Mouse (Mus musculus) heart, embryonic 10.5 days (tissue): ENCODE results near the gene Ap3m1. TPM values are rescaled to one million over a fixed set of nuclear protein-coding genes. Genes with fewer than 3 reads are reported as not detected.
"Not testable (repeated sequence)": the region's sequence is repeated elsewhere in the genome, so short reads cannot be mapped to it uniquely, and the experiment has no call there.

Experiments used
- DNase-seq: peaks from one replicate; pipeline ENCODE4 v3.0.0-alpha.2; 2017; ENCODE audit warnings: low spot score
- H3K27ac ChIP-seq: fragments of 300-500 bp; sonication (generic); 2 replicates; pipeline ENCODE4 v1.5.1; 2016; ENCODE audit warnings: mild to moderate bottlenecking
- H3K27me3 ChIP-seq: fragments of 300-500 bp; sonication (generic); 2 replicates; pipeline ENCODE4 v1.6.1; 2016; ENCODE audit warnings: mild to moderate bottlenecking; ENCODE audit not compliant: poor library complexity, insufficient read depth, severe bottlenecking
- H3K36me3 ChIP-seq: fragments of 300-500 bp; sonication (generic); 2 replicates; pipeline ENCODE4 v1.6.1; 2016; ENCODE audit warnings: mild to moderate bottlenecking, moderate library complexity
- H3K4me1 ChIP-seq: fragments of 300-500 bp; sonication (generic); 2 replicates; pipeline ENCODE4 v1.6.1; 2016; ENCODE audit warnings: mild to moderate bottlenecking
- H3K4me3 ChIP-seq: fragments of 300-500 bp; sonication (generic); 2 replicates; pipeline ENCODE4 v1.5.1; 2016; ENCODE audit warnings: mild to moderate bottlenecking, moderate library complexity
- H3K9me3 ChIP-seq: fragments of 300-500 bp; sonication (generic); 2 replicates; pipeline ENCODE4 v1.6.1; 2016; ENCODE audit warnings: mild to moderate bottlenecking, moderate library complexity
- WGBS: fragments of 180-500 bp; shearing (Covaris S2); methylation state at CpG from one replicate; pipeline ENCODE4 v1.1.7; 2016; 5-methylcytosine and 5-hydroxymethylcytosine counted together
- polyA plus RNA-seq: library from polyadenylated mRNA; unstranded; fragments of >200 nt; fragmentation: Nextera tagmentation; extraction: Ambion mirVana; gene quantifications from 2 replicates; pipeline ENCODE4 v1.2.1, GENCODE M21; 2016

Gene Ap3m1
- polyA plus RNA-seq = 82.2 and 89.2 TPM in 2 replicates

DNA sequence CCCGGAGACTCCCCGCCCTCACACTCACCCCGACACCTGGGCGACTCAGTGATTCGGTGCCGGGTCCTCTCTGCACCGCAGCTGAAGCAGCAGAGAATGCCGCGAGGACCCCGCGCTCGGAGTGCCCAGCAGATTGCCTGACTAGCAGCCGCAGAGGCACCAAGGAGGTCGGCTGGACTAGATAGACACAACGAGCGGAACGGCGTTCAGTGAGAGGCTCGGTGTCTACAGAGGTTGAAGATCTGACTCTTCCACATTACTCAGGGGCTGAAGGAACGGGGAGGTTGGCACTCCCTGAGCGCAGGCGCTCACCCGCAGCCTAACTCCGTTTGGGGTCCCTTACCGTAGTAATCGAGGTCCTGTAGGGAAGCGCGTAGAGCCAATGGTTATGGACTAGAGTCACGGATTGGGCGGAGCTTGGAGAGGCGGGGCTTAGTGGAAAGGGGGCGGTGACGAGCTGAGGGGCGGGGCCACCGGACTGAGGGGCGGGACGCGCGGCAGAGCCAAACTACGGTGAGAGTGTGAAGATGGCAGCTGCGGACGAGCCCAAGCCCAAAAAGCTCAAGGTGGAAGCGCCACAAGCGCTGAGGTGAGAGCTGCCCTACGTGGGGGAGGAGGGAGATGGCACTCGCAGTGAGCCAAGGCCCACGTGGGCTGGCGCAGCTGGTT lies at the start of gene Ap3m1, which contains the start of gene Adk:
Gene Ap3m1, minus strand, starts transcription at position 397 of the 669 bp plus-strand sequence.
Gene Adk, plus strand, starts transcription at position 463 of the 669 bp plus-strand sequence.
- WGBS = under 1% methylated on average over 48 of the region's 48 CpGs

GRCm38 (mm10) chr14:21101562-21101961 lies 49.3 kb upstream of the Ap3m1 start:
- peaks cover 41% of the 10 kb centered on the region for H3K4me1 ChIP-seq
- DNase-seq = no peak
- H3K27ac ChIP-seq = peak overlapping the region; percentile 3; the same call in 1 of the 2 replicates
- no peaks in the 10 kb centered on the region for H3K36me3 ChIP-seq
- H3K9me3 ChIP-seq = no peaks in the 10 kb centered on the region
- no peaks in the 10 kb centered on the region for H3K27me3 ChIP-seq
- WGBS = 35% methylated on average over 7 of the region's 7 CpGs
- no peak overlapping the region for H3K4me3 ChIP-seq

More for the DNA sequence above, at the start of gene Ap3m1, which contains the start of gene Adk:
- Histone ChIP-seq H3K36me3 (0 out of 2 replicates have a peak, but pooled peaks cover 9% of the 10 kb centered on the region), H3K9me3 (no peaks in the 10 kb centered on the region), H3K4me3 (peak within 1 kb of the TSS; percentile 90), H3K4me1 (peaks cover 25% of the 10 kb centered on the region), H3K27me3 (no peaks in the 10 kb centered on the region), H3K27ac (peak within 1 kb of the TSS; percentile 97)
- DNase-seq = peak; percentile 98

DNA sequence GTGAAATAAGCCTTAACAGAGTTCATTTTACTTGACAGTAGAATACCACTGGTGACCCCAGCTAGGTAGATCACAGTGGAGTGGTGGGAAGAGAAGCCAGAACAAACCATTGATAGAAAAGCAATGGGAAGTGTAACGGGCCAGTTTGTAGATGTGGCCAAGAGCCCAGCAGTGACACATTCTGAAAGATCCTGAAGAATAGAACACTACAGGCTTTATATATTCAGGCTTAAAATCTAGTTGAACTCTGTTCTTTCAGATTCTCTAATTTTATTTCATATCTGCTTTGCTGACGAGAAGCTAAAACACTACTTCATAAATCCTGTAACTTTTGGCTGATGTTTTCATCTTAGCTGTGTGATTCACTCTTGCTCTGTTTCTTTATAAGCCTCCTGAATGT lies 48.6 kb upstream of the Ap3m1 start:
- Histone ChIP-seq H3K4me3 (no peak overlapping the region), H3K9me3 (no peaks in the 10 kb centered on the region), H3K27me3 (no peaks in the 10 kb centered on the region), H3K4me1 (peaks cover 41% of the 10 kb centered on the region), H3K36me3 (no peaks in the 10 kb centered on the region), H3K27ac (no peak overlapping the region)
- 86% methylated on average over 2 of the region's 2 CpGs for WGBS
- no peak for DNase-seq

GRCm38 (mm10) chr14:21099371-21099770 lies 47.1 kb upstream of the Ap3m1 start:
- Histone ChIP-seq H3K36me3 (no peaks in the 10 kb centered on the region), H3K27me3 (no peaks in the 10 kb centered on the region), H3K27ac (no peak overlapping the region), H3K9me3 (no peaks in the 10 kb centered on the region), H3K4me1 (peaks cover 50% of the 10 kb centered on the region), H3K4me3 (no peak overlapping the region)
- WGBS = 74% methylated on average over 7 of the region's 7 CpGs
- no peak for DNase-seq

DNA sequence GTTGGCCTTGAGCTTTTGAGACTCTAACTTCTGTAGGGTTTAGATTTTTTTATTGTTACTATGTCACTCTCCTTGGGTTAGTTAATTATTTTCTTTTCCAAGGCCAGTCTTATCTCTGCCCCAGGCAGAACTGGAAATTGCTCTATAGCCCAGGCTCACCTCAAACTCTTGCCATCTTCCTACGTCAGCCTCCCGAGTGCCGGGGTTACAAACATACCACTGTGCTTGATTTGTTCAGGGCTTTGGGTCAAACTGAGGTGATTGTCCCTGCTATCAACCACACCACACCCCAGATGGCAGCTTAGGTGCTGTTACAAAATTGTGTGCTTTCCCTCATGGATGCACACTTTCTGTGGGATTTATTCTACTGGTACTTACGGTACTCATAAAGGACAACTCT lies 44.4 kb upstream of the Ap3m1 start:
- Histone ChIP-seq H3K4me3 (no peak overlapping the region), H3K9me3 (no peaks in the 10 kb centered on the region), H3K27me3 (no peaks in the 10 kb centered on the region), H3K27ac (no peak overlapping the region), H3K36me3 (peaks cover 18% of the 10 kb centered on the region), H3K4me1 (peaks cover 41% of the 10 kb centered on the region)
- DNase-seq = no peak
- 77% methylated on average over 4 of the region's 4 CpGs for WGBS

DNA sequence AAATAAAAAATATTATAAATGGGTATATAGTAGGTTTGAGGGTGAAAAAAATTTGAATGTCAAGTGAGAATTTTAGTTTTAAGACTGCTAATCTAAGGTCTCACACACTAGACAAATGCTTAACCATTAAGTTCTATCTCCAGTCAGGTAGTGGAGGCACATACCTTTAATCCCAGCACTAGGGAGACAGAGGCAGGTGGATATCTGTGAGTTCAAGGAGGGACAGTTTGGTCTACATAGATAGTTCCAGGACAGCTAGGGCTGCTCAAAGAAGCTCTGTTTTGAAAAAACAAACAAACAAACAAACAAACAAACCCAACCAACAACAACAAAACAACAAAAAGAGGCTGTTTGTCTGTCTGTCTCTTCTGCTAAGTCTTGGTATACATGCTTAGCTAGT lies 44.0 kb upstream of the Ap3m1 start:
- Histone ChIP-seq H3K36me3 (peaks cover 21% of the 10 kb centered on the region), H3K4me1 (peaks cover 37% of the 10 kb centered on the region), H3K4me3 (no peak overlapping the region), H3K9me3 (no peaks in the 10 kb centered on the region), H3K27me3 (no peaks in the 10 kb centered on the region), H3K27ac (no peak overlapping the region)
- DNase-seq = no peak

GRCm38 (mm10) chr14:21094161-21094560 lies 41.9 kb upstream of the Ap3m1 start:
- not testable (repeated sequence) for H3K27me3 ChIP-seq, DNase-seq, H3K9me3 ChIP-seq, H3K4me3 ChIP-seq, H3K27ac ChIP-seq
- Histone ChIP-seq H3K4me1 (peaks cover 27% of the 10 kb centered on the region), H3K36me3 (peaks cover 23% of the 10 kb centered on the region)

GRCm38 (mm10) chr14:21090930-21091486 lies 38.7 kb upstream of the Ap3m1 start:
- 94% methylated on average over 3 of the region's 3 CpGs for WGBS
- no peak for DNase-seq
- H3K4me3 ChIP-seq = no peak overlapping the region
- peaks cover 23% of the 10 kb centered on the region for H3K36me3 ChIP-seq
- H3K4me1 ChIP-seq = peaks cover 49% of the 10 kb centered on the region
- no peak overlapping the region for H3K27ac ChIP-seq
- no peaks in the 10 kb centered on the region for H3K9me3 ChIP-seq
- no peaks in the 10 kb centered on the region for H3K27me3 ChIP-seq

GRCm38 (mm10) chr14:21090400-21090799 lies 38.1 kb upstream of the Ap3m1 start:
- WGBS = 80% methylated on average over 3 of the region's 3 CpGs
- DNase-seq = no peak
- Histone ChIP-seq H3K9me3 (no peaks in the 10 kb centered on the region), H3K27ac (no peak overlapping the region), H3K4me1 (peaks cover 54% of the 10 kb centered on the region), H3K4me3 (no peak overlapping the region), H3K36me3 (peaks cover 23% of the 10 kb centered on the region), H3K27me3 (no peaks in the 10 kb centered on the region)

DNA sequence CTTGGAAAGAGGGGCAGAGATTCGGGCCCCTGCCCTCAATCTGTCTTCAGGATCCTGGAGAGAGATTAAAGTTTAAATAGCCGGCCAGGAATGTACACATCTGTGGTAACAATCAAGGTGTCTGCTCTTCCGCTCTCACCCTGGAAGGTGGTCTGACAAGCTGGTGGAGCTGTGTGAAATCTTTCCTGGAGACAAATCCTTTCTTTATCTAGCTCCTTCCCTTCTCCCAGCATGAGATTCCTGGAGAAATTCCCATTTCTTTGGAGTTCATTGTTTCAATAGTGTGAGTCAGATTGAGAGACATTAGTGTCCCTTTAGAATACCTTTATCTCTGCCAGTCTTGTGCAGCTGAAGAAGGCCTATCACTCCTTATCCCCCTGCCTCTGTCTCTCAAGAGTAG lies 36.4 kb upstream of the Ap3m1 start:
- Histone ChIP-seq H3K36me3 (peaks cover 28% of the 10 kb centered on the region), H3K4me3 (no peak overlapping the region), H3K4me1 (peaks cover 50% of the 10 kb centered on the region), H3K27ac (peak overlapping the region; percentile 83; the same call in 1 of the 2 replicates), H3K9me3 (no peaks in the 10 kb centered on the region), H3K27me3 (no peaks in the 10 kb centered on the region)
- DNase-seq = no peak
- 24% methylated on average over 3 of the region's 3 CpGs for WGBS

GRCm38 (mm10) chr14:21087390-21088060 lies 35.2 kb upstream of the Ap3m1 start:
- 44% methylated on average over 4 of the region's 4 CpGs for WGBS
- peak overlapping the region; percentile 83 for H3K27ac ChIP-seq
- no peaks in the 10 kb centered on the region for H3K27me3 ChIP-seq
- H3K36me3 ChIP-seq = peaks cover 18% of the 10 kb centered on the region
- no peak overlapping the region for H3K4me3 ChIP-seq
- no peak for DNase-seq
- peaks cover 61% of the 10 kb centered on the region for H3K4me1 ChIP-seq
- H3K9me3 ChIP-seq = no peaks in the 10 kb centered on the region

GRCm38 (mm10) chr14:21086827-21087351 lies 34.6 kb upstream of the Ap3m1 start:
- WGBS = 13% methylated on average over 7 of the region's 7 CpGs
- peak overlapping the region; percentile 83 for H3K27ac ChIP-seq
- H3K4me3 ChIP-seq = 0 out of 2 replicates have a peak overlapping the region, but pooled peaks have one; percentile 22
- peaks cover 67% of the 10 kb centered on the region for H3K4me1 ChIP-seq
- no peaks in the 10 kb centered on the region for H3K9me3 ChIP-seq
- H3K36me3 ChIP-seq = peaks cover 12% of the 10 kb centered on the region
- H3K27me3 ChIP-seq = no peaks in the 10 kb centered on the region
- DNase-seq = no peak

GRCm38 (mm10) chr14:21086106-21086505 lies 33.8 kb upstream of the Ap3m1 start:
- Histone ChIP-seq H3K27ac (peak overlapping the region; percentile 83; the same call in 1 of the 2 replicates), H3K27me3 (no peaks in the 10 kb centered on the region), H3K36me3 (0 out of 2 replicates have a peak, but pooled peaks cover 8% of the 10 kb centered on the region), H3K9me3 (no peaks in the 10 kb centered on the region), H3K4me3 (no peak overlapping the region), H3K4me1 (peaks cover 70% of the 10 kb centered on the region)
- WGBS = 21% methylated on average over 2 of the region's 2 CpGs
- DNase-seq = no peak
